ENCODE assay signal across 27 mouse cellular contexts in the genomic region with DNA sequence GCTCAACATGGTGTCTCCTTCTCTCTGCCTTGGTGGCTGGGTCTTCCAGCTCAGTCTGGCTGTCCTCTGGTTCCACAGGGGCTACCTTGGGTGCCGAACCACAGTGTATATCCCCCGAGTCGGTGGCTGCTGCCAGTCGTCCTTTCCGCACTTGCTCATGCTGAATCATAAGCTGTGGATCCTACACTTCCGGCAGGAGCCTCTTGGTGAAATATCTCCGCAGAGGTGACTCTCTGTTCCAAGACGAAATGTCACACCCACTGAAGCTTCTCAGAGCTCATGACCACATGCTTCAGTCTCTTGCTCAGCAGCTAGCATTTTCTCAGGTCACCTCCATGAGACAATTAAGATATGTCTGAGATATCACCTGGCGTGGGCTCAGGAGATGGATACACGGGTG.
DNase-seq lines count a peak whose midpoint lies in the region; ATAC-seq and TF ChIP-seq lines count a peak whose summit lies in the region.
"Had no signal": no experiment of that assay in that cellular context is flagged by ENCODE, and none has a peak within 500 bp of the region (broad histone marks: within the 10 kb centered on the region; RNA-seq: fewer than 3 reads in every experiment).

No protein-coding gene starts in this region.

- no peak for DNase-seq in frontal cortex, postnatal 25 days (ENCODE audit: low spot score in 2 of 2)
- peak; percentile 4 to 15 for DNase-seq in left cerebral cortex, adult 18-20 months (ENCODE audit: low spot score in 2 of 2)
- no peak for DNase-seq in left cerebral cortex, adult 2 months (ENCODE audit: extremely low spot score in 1 of 2, low spot score in 2 of 2)
- DNase-seq in right cerebral cortex, adult 2 months (ENCODE audit: low spot score in 2 of 2): peak; percentile 18 to 26
- no peak for DNase-seq in right cerebral cortex, postnatal 25 days
- DNase-seq in natural killer cell, adult 2 months (ENCODE audit: low spot score in 2 of 2): no peak
- DNase-seq: adrenal gland, adult 8-10 months; adrenal gland, postnatal 14 days; adrenal gland, postnatal 36 days; B cell, adult 2 months; cerebellum, adult 11 months; cerebellum, adult 18-20 months; cerebellum, adult 8-10 months; cerebellum, adult 9-11 months; cerebellum, postnatal 14 days; cerebellum, postnatal 36 days; embryo, embryonic 11 days had no signal

- intact Hi-C loops in left cerebral cortex, adult 2 months (cut with DNase I): no loop called here

- H3K27ac ChIP-seq in left cerebral cortex, adult 2 months: no peak overlapping the region
- H3K27ac ChIP-seq: embryonic facial prominence, embryonic 13.5 days; embryonic facial prominence, embryonic 15.5 days; forebrain, embryonic 10.5 days; forebrain, embryonic 12.5 days had no signal

- no peak; the same call in 1 of the 2 replicates for TF ChIP-seq CTCF in left cerebral cortex, adult 2 months (IDR thresholded peaks at IDR 0.05)

- peak; percentile 57; the same call in 1 of the 2 replicates for ATAC-seq in frontal cortex, adult (ENCODE audit: low TSS enrichment)
- ATAC-seq: activated CD4-positive, CD25-positive, alpha-beta regulatory T cell, adult 4 months; CD4-positive, CD25-positive, alpha-beta regulatory T cell, adult 4 months; forebrain, embryonic 14.5 days; Patski had no signal

- no peak overlapping the region for H3K4me3 ChIP-seq in left cerebral cortex, adult 2 months
- H3K4me3 ChIP-seq: embryonic facial prominence, embryonic 13.5 days; embryonic facial prominence, embryonic 15.5 days; erythroblast, embryonic 14.5 days; forebrain, embryonic 10.5 days; forebrain, embryonic 12.5 days had no signal

Comparison
In these comparisons a context has a peak if more than half of its experiments do, and no peak if none do; other contexts are left out.
1. DNase-seq: peak in left cerebral cortex, adult 18-20 months (2 of 2) and right cerebral cortex, adult 2 months (2 of 2); none in frontal cortex, postnatal 25 days (0 of 2), left cerebral cortex, adult 2 months (0 of 2), right cerebral cortex, postnatal 25 days (single experiment) and natural killer cell, adult 2 months (0 of 2).